Mouse (Mus musculus) v-Abl transformed pro-B cells (cell line): ENCODE data around the gene Dpysl4.

Experiments
- in situ Hi-C, 2 experiments: fragments of 400-800 bp; cut with MboI; formaldehyde crosslinking; loops; one replicate each; pipeline ENCODE4 v1.15.1; 2025; ENCODE audit not compliant: unreplicated experiment in 2 of 2

The Dpysl4 gene

GRCm38 (mm10) chr7:139143785-139144184 is 58.0 kb downstream of the Dpysl4 start:
- in situ Hi-C loops = no loop called here

- in situ Hi-C loops = no loop called here
Observed at GRCm38 (mm10) chr7:139145891-139146290, 60.1 kb downstream of the Dpysl4 start.

DNA sequence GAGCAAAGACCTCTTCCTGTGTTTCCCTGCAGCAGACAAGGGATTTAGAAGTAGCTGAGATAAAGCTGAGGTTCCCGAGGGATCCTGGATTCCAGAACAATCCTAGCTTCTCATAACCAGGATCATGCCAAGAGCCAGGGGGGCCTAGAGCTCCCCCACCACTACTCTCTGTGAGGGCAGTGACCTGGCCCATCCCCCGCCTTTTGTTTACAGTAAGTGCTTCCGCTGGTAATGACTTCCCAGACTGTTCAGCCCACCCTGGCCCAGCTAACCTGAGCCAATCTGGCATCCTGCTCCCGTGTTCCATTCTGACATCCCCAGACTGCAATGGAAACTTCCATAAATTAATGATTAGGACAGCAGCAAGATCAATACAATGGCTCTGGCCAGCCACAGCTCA is 61.6 kb downstream of the Dpysl4 start:
- in situ Hi-C loops = no loop called here

DNA sequence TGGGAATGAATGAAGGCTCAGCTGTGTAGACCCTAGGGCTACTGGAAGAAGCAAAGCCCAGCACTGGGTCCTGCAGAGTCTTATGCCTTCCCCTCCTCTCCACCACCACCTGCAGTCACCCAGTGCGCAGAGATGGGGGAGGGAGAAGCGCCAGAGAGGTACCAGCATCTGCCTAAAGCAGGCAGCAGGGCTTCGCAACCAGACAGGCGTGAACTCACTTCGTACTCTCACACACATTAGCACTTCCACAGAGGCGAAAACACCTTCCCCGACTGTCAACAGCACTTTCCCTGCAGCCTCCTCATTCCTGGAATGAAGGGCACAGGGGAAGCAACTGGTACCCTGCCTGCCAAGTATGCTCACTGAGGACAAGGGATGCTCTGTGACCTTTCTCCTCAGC is 63.6 kb downstream of the Dpysl4 start:
- in situ Hi-C loops = no loop called here

DNA sequence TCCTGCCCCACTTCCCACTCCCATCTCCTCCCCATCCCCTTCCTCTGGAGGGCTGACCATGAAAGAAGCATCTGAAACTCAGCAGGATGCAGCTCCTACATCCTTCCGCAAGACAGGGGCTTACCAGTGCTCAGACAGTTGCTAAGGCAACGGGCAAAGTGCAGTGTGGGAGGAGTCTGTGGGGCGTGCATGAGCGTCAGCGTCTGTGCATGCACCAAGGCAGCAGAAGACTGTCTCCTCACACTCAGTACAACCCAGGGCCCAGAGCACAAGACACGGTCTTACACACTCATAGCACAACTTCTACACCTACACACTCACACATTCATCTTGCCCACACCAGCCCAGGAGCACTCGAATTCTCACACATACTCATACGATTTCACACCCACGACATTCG is 65.3 kb downstream of the Dpysl4 start:
- in situ Hi-C loops = no loop called here
